Mouse (Mus musculus): ENCODE results near the gene Stom. TPM values are rescaled to one million over a fixed set of nuclear protein-coding genes. Genes with fewer than 3 reads are reported as not detected.
A peak's percentile ranks its signal among the peaks of the same experiment; 100 is the strongest.

The Stom gene
- total RNA-seq, 2 experiments from 2014 or later, result 8.6 to 8.7 TPM

- no peak for DNase-seq
Measured at GRCm38 (mm10) chr2:35271817-35272216, 65.0 kb downstream of the Stom start.

- DNase-seq, result peak; percentile 38 to 52
Measured at GRCm38 (mm10) chr2:35270531-35270984, 66.2 kb downstream of the Stom start.

- DNase-seq, result no peak
Measured at GRCm38 (mm10) chr2:35269716-35270260, 67.0 kb downstream of the Stom start.

DNA sequence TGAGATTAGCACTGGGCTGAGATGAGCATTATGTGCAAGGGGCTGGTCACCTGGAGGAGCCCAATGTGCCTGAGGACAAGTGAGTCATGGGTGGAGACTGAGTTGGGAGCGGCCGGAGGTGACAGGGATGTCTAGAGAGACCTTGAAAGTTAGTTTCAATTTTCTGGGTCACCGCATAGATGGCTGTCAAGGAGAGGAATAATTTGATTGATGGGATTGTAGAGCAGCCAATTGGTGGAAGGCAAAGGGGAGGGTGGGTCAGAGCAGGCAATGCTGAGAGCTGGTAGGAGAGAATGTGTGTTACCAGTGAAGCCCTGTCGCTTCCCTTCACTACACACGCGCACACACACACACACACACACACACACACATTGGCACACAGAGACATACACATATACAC, 67.6 kb downstream of the Stom start:
- DNase-seq, result no peak

DNA sequence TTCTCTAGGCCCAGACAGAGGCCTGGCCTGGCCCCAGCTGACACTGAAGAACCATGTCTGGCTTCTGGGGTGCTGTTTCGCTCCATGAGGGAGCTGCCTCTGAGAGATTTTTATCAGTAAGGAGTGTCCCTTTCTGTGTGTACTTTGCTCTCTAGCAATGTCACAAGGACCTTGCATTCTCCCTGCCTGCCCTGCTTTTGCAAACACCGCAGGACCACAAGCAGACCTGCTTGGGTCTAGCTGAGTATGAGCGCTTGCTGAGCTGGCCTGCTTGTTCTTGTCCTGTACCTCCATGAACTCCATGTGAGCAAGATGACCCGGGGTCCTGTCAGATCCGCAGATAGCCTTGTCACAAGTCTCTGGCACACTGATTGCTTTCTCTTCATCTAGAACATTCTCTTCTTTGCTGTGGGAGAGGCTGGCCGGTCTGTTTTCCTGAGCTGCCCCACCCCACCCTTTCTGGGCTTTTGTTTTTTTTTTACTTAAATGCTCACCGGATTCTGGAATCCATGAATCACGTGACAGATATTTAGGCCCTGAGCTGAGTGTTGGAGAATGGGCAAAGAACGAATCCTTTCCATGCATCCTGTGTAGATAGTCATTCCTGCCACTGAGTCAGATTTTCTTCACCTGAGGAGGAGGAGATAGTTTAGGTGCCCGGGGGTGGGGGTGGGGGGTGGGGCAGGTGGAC, 68.8 kb downstream of the Stom start:
- no peak for DNase-seq

DNA sequence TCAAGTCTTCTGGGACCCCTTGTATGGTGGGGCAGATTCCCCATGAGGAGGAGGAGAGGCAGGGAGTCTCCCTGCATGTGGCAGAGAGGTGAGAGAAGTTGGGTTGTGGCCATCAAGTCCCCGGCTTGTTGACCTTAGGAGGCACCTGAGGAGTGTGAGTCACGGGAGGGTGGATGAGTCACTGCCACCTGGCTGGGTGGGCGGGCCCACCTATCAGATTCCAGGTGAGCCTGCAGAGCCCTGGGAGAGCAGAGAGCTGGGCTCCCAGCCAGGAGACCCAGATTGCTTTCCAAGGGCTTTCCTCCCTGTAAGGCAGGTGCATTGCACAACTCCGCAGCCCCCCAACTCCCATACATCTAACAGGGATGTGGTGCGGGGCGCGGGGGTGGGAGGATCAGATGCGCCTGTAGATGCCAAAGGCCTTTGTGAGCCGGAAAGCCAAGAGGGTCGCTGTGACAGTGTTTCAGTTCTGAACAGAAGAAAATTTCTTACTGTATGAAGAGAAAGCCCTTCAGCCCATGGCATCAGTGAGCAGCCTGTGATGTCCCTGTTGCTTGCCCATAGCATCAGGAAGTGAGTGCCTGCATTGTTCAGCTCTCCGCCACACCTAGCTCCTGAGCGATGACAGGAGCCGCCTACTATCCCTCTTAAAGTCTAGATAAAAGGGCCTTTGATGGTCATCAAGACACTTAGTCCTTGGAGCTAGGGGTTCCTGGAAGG, 69.5 kb downstream of the Stom start:
- no peak for DNase-seq

GRCm38 (mm10) chr2:35266251-35266905, 70.4 kb downstream of the Stom start:
- DNase-seq, result no peak

GRCm38 (mm10) chr2:35265775-35266174, 71.0 kb downstream of the Stom start:
- no peak for DNase-seq

GRCm38 (mm10) chr2:35265296-35265695, 71.5 kb downstream of the Stom start:
- DNase-seq, result no peak

- DNase-seq, result no peak
Measured at GRCm38 (mm10) chr2:35264095-35264494, 72.7 kb downstream of the Stom start.

Other genes with a start within 250 kb of the Stom start
- gene AI182371, start 235.4 kb downstream of the Stom start, total RNA-seq (2021), result under 1 TPM in 1 of 2 experiments, not detected in 1; 0.55 TPM
- gene Cntrl, start 227.5 kb downstream of the Stom start, total RNA-seq (2021), result 10 to 100 TPM in 1 of 2 experiments, 1 to 10 TPM in 1; 9.9 to 11.1 TPM
- 100 to 1,000 TPM; 234 to 236 TPM for gene Rab14, start 135.9 kb downstream of the Stom start, total RNA-seq (2021)
- 10 to 100 TPM; 73.3 to 75.0 TPM for gene Gsn, start 80.6 kb downstream of the Stom start, total RNA-seq (2021)
- gene 4930568D16Rik, start 30.8 kb upstream of the Stom start, total RNA-seq (2021), result not detected
- not detected for gene 4930402F06Rik, start 60.2 kb upstream of the Stom start, total RNA-seq (2021)
- gene Ggta1, start 126.3 kb upstream of the Stom start, total RNA-seq (2021), result 1 to 10 TPM; 1.7 to 2.6 TPM
- gene Dab2ip, start 221.3 kb upstream of the Stom start, total RNA-seq (2021), result 100 to 1,000 TPM; 102 to 108 TPM